Mouse (Mus musculus): ENCODE measurements around the gene Ugt1a5.

The Ugt1a5 gene

DNA sequence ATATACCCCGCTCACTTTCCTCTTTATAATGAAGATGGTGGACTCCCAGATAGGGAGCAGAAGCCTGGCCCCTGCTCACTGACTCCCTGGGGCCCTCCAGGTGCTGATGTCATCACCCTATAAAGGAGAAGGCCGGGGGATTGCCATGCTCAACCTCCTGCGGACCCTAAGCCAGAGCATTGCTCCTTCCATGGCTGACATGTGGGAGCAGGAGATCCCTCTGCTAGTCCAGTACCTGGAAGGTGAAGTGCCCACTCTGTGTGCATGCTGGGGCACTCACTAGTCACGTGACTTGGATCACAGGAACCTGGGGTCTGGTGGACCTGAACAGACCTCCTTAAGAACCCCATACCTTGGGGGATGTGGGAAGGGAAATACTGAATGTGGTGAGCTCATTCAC, 74.8 kb downstream of the Ugt1a5 start:
- no peak for DNase-seq (ENCODE audit: low spot score)

DNA sequence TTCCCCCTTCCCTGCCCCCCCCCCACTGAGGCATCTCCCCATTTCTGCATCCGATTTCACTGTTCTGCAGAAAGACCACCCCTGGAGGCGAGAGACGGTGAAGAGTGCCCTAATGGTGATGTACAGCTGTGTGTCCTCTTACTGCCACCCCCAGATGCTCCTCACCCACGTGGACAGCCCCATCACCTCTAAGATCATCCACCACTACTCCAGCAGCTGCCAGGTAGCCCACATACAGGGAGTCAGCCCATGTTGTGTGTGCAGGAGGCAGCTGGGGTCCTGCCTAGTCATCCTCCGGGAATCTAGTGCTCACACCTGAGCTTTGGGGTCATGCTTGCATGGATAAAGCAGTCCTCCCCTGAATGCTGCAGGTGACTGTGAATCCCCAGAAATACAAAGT, 78.0 kb downstream of the Ugt1a5 start:
- no peak for DNase-seq (ENCODE audit: low spot score)

GRCm38 (mm10) chr1:88245881-88246280, 80.1 kb downstream of the Ugt1a5 start:
- DNase-seq (ENCODE audit: low spot score): no peak

DNA sequence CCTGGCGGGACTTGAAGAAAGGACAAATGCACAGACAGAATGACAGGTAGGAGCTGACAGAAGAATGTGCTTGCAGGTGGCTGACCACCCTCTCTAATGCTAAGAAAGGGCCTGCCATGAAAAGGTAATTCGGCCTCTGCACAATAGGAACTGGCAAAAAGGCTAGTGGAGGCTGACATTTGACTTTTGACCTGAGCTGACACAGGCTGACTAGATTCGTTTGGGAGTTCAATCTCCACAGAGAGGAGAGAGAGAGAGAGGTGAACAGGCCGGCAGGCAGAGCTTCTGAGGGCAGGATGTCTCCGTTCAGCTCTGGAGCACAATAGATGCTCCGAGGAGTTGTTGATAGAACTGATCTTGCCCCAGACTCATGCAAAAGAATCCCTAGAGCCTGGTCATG, 80.6 kb downstream of the Ugt1a5 start:
- DNase-seq (ENCODE audit: low spot score): no peak

DNA sequence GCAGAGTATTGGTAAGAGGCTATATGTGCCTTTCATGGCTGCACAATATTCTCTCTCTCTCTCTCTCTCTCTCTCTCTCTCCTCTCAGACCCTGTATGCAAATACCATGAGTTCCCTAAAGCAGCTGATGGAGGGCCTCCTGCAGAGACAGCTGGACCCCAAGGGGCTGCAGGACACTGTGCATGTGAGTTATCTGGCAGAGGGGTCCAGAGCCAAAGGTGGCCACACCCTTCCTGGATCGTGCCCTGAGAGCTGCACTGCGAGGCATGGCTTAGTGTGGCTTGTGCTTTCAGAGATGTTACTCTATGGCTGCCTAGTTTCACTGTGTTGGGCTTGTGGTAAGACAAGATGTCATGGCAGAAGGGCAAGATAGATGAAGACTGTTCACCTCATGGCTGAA, 81.8 kb downstream of the Ugt1a5 start:
- DNase-seq (ENCODE audit: low spot score): no peak

GRCm38 (mm10) chr1:88248658-88249057, 82.8 kb downstream of the Ugt1a5 start:
- no peak for DNase-seq (ENCODE audit: low spot score)

GRCm38 (mm10) chr1:88249596-88249995, 83.8 kb downstream of the Ugt1a5 start:
- no peak for DNase-seq (ENCODE audit: low spot score)

GRCm38 (mm10) chr1:88250023-88250422, 84.2 kb downstream of the Ugt1a5 start:
- DNase-seq (ENCODE audit: low spot score): no peak

- no peak for DNase-seq (ENCODE audit: low spot score)
These were observed 87.3 kb downstream of the Ugt1a5 start for GRCm38 (mm10) chr1:88253106-88253505.

GRCm38 (mm10) chr1:88253540-88253939, 87.7 kb downstream of the Ugt1a5 start:
- no peak for DNase-seq (ENCODE audit: low spot score)

- no peak for DNase-seq (ENCODE audit: low spot score)
These were observed 89.1 kb downstream of the Ugt1a5 start for GRCm38 (mm10) chr1:88254793-88255465.

GRCm38 (mm10) chr1:88255466-88255857, 89.7 kb downstream of the Ugt1a5 start:
- no peak for DNase-seq (ENCODE audit: low spot score)

DNA sequence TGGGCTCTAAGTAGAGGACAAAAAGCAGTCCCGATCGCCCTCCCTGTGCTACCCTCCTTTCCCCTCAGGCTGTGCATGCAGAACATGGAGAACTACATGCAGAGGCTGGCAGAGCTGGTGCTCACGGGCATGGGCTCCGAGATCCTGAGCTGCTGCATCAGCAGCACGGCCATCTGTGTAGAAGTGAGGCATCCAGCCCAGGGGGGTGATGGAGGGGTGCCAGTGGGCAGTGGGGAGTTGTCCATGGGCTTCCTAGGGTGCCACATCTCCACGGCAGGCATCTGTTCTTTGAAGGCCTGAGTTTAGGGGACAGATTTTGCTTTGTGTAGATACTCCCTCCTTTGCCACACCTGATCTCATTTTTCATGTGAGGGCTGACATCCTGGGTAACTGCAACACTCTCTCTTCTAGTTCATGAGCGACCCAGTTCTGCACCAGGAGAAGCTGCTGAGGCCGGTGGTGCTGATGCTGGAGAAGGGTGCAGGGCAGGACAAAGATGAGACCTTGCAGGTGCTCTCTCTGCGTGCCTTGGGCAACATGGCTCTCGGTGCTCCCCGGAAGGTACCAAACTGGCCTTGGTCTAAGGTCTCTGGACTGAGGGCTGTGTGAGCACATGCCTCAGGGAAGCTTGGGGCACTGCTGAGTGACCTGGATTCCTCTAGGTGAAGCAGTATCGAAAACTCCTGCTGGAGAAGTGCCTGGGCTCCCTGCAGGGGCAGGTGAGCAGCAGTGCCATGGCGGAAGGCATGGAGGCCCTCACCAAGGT, 90.4 kb downstream of the Ugt1a5 start:
- DNase-seq (ENCODE audit: low spot score): no peak

DNA sequence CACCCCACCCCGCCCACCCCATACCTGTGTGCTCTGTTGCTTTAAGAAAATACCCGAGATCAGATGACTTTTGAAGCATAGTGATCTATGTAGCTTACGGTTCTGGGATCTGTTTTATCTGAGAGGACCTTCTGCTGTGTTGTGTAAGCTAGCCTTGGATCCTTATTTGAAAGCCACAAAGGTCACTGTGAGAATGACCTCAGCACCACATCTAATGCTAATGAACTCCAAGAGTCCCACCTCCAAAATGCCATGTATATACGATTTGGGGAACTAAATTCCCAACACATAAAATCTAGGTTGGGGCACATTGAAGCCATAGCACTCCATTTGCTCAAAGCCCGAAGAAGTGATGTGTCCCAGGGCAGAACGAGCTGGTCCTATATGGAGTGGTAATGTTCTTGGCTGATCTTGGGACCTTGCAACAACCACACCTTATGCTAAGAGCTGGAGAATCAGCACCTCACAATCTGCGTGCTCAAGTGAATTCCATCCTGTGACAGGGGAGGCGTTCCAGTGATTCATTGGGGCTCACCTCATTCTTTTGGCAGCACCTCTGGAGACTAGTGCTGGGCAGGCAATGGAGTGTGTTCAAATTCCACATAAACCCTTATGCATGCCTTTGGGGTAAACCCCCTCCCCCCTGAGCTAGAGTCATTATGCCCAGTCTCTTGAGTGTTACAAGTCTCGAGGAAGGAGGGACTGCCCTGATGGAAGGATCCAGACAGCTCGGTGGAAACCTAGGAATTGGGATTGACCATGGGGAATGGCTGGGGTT, 91.3 kb downstream of the Ugt1a5 start:
- DNase-seq (ENCODE audit: low spot score): no peak

DNA sequence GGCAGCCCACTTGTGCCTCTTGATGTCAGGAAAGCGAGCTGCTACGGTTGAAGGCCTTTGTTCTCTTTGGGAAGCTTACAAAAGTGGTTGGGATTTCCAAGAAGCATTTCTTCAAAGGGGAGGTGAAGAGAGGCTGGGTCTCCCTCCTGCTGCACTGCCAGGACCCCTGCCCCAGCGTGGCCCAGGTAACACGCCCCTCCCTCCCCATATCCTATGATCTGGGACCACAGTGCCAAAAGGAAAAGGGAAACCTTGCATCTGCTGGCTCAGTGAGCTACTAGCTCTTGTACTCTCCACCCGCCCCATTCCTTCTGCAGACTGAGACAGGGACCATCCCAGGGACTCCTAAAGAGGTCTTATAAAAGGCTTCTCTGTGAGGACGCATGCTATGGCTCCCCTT, 91.9 kb downstream of the Ugt1a5 start:
- DNase-seq (ENCODE audit: low spot score): no peak

- DNase-seq (ENCODE audit: low spot score): no peak
These were observed 92.5 kb downstream of the Ugt1a5 start for GRCm38 (mm10) chr1:88258361-88258760.

DNA sequence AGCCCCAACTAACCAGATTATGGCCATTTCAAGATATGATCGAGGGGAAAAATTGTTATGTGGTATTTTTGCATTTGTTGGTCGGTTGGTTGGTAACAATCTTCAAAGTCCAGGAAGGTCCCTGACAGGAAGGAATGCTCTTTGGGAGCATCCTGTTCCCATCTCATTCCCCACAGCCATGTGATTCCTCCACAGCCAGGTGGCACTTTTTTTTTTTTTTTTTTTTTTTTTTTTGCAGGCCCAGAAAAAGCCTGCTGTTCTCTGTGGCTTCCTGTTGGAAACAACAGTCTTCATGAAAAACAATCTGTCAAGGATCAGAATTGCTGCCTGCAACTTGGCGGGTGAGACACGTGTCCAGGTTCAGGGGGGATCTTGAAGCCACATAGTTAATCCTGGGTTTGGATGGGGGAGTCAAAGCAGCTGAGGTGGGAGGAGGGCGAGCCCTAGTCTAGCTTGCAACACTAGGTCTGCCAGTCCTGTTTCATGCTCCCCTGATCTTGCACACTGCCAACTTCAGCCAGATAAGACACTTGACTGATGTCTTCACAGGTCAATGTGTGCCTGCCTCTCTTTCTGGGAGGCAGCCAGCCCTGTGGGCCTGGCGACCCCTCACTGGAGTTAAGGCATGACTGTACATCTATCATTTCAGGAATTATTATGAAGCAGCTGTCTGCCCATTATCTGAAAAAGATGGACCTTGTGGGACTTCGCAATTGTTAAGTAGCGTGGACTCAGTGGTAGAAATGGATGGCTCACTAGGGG, 93.2 kb downstream of the Ugt1a5 start:
- DNase-seq (ENCODE audit: low spot score): no peak

DNA sequence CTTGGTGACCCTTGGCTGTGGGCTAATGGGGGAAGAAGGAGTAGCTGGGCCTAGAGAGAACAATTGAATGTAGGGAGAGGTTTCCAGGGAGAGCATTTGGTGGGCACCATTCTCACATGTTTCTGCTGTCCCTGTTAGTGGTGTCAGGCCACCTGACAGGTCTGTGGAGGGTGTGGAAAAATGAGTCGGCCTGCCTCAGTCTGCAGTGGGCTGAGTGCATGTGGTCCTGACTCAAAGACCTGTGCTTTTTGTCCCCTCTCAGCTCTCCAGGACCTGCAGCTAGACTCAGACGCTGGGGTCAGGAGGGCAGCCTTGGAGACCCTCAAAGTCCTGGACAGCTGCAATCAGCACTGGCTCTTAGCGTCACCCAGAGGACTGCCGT, 93.8 kb downstream of the Ugt1a5 start:
- DNase-seq (ENCODE audit: low spot score): no peak

DNA sequence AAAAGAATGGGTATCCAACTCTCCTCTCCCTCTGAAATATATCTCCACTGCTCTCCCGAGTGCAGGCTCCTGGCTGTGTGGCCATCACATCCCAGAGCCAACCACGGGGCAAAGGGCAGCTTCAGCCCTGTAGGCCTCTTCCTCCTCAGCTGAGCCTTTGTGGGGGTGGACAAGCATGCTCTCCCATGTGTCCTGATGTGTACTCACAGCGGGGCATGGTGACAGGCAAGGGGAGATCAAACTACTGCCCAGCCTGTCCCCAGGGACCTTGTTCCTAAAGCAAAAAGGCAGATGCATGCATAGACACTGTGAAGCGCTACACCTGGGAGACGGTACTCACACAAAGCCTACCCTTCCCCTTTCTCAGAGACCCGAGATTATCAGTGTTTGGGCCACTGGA, 94.3 kb downstream of the Ugt1a5 start:
- no peak for DNase-seq (ENCODE audit: low spot score)

- DNase-seq (ENCODE audit: low spot score): no peak
These were observed 95.0 kb downstream of the Ugt1a5 start for GRCm38 (mm10) chr1:88260604-88261377.

- DNase-seq (ENCODE audit: low spot score): no peak
These were observed 95.9 kb downstream of the Ugt1a5 start for GRCm38 (mm10) chr1:88261706-88262105.

- no peak for DNase-seq (ENCODE audit: low spot score)
These were observed 96.4 kb downstream of the Ugt1a5 start for GRCm38 (mm10) chr1:88262255-88262654.
